Mouse (Mus musculus): ENCODE results near the gene D630045J12Rik. TPM values are rescaled to one million over a fixed set of nuclear protein-coding genes. Genes with fewer than 3 reads are reported as not detected.

D630045J12Rik gene
- polyA plus RNA-seq, 1 experiment from 2014 or later, result 5.6 TPM

DNA sequence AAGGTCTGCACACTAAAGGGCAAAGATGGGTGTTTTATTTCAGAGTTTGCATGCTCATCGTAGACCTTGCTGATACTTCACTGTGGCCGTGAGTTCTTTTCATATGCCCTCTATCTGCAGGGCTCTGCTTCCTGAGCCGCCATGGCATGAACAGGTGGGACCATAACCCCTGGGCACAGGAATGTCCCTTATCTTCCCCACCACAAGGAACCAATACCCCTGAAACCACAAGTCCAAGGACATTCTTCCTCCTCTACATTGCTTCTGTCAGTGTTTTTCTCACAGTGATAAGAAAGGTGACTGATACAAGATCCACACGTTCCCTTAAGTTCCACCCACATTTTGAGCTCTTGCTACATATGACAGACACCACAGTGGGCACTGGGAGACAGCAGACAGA lies 3.0 kb upstream of the D630045J12Rik start:
- Histone ChIP-seq H3K4me3 (no peak overlapping the region), H3K4me1 (peaks cover 25% of the 10 kb centered on the region), H3K27me3 (ENCODE audit: low read depth, poor library complexity, severe bottlenecking) (peaks cover 22% of the 10 kb centered on the region), H3K9me3 (replicated peaks) (no peaks in the 10 kb centered on the region), H3K36me3 (no peaks in the 10 kb centered on the region), H3K27ac (replicated peaks) (no peak overlapping the region)
- no peak for DNase-seq (ENCODE audit: low spot score)
- 94% methylated on average over 4 of the region's 4 CpGs for WGBS

DNA sequence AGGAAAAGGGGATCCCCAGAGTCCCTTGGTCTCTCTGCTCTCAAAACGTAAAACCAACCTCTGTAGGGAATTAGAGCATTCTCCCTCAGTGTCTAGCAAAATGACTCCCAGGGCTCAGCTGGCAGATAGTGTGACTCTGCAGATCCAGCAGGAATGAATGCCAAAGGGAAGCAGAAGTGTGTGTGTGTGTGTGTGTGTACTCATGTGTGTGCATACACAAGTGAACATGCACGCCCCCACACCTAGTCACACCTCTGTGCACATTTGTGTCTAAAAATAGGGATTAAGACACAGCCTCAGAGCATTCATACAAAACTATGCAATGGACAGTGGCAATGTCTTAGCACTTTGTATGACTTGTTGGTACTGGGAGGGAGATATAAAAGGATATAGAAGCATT lies 2.0 kb upstream of the D630045J12Rik start:
- H3K27ac ChIP-seq (replicated peaks), result no peak overlapping the region
- H3K4me1 ChIP-seq, result peaks cover 35% of the 10 kb centered on the region
- 69% methylated on average over 2 of the region's 2 CpGs for WGBS
- no peak overlapping the region for H3K4me3 ChIP-seq
- H3K27me3 ChIP-seq (ENCODE audit: low read depth, poor library complexity, severe bottlenecking), result peaks cover 22% of the 10 kb centered on the region
- no peaks in the 10 kb centered on the region for H3K36me3 ChIP-seq
- DNase-seq (ENCODE audit: low spot score), result no peak
- H3K9me3 ChIP-seq (replicated peaks), result no peaks in the 10 kb centered on the region

DNA sequence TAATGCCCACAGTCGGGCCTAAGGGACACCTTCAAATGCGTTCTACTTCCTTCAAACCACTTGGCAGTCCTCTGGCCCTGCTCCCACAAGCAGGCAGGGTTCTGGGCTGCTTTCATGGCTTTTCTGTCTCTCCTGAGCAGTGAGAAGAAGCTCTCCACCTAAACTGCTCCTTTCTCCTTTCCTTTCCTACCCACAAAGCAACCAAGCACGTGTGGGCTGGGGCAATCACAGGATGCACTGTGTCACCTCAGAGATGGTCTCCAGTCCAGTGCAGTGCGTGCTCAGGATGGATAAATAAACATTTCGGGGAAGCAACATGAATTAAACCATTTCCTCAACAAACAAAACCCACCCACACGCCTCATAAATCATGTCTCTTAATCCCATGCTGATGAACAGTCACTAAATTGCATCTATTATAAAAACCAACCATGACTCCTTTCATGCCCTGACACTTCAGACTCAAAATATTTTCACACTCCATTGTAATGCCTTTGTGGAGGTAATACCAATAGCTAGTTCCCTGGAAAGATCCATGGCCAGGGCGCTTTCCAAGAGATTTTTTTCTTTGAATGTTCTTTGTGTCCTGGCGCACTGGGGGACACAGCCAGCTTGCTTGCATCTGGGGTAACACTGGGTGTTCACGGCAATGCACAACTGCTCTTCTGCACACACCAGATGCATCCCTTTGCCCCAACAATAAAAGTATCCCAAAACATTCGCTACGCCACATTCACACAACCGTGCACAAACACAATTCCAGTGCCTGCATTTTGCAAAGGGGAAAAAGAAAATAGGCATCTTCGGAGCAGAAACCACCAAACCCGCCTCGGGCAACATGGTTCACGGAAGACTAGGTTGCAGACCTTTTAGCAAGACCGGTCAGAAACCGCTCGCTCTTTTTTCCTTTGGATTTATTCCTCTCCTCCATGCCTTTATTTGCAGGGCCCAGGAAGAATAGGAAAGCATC lies 758 bp downstream of the D630045J12Rik start:
- H3K36me3 ChIP-seq, result no peaks in the 10 kb centered on the region
- WGBS, result 14% methylated on average over 19 of the region's 19 CpGs
- H3K9me3 ChIP-seq (replicated peaks), result no peaks in the 10 kb centered on the region

DNA sequence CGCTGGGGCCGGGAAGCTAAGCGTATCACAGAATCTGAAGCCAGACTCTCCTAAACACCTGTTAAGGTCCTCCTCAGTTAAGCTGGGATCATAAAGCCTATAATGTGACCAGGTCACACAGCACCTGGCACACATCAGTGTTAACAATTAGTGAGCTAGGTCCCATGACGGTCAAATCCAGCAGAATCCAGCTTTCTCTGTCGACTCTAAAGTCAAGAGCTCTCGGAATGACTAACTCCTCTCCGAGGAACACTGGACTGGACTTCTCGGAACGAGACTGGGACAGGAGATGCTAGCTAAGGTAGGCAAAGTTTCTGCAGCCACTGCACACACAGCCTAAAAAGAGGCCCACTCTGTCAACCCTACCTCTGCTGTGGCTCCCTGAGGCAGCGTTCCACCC lies 1.7 kb downstream of the D630045J12Rik start:
- WGBS, result 74% methylated on average over 10 of the region's 10 CpGs
- peaks cover 49% of the 10 kb centered on the region for H3K4me1 ChIP-seq
- H3K9me3 ChIP-seq (replicated peaks), result no peaks in the 10 kb centered on the region
- H3K27ac ChIP-seq (replicated peaks), result peak overlapping the region; percentile 98
- peak overlapping the region; percentile 94 for H3K4me3 ChIP-seq
- no peak for DNase-seq (ENCODE audit: low spot score)
- no peaks in the 10 kb centered on the region for H3K36me3 ChIP-seq
- peaks cover 22% of the 10 kb centered on the region for H3K27me3 ChIP-seq (ENCODE audit: low read depth, poor library complexity, severe bottlenecking)

More for the DNA sequence above, 758 bp downstream of the D630045J12Rik start:
- no peak for DNase-seq (ENCODE audit: low spot score)
- Histone ChIP-seq H3K4me1 (peaks cover 49% of the 10 kb centered on the region), H3K4me3 (peak overlapping the region; percentile 94), H3K27ac (replicated peaks) (peak overlapping the region; percentile 98), H3K27me3 (ENCODE audit: low read depth, poor library complexity, severe bottlenecking) (peaks cover 22% of the 10 kb centered on the region)

DNA sequence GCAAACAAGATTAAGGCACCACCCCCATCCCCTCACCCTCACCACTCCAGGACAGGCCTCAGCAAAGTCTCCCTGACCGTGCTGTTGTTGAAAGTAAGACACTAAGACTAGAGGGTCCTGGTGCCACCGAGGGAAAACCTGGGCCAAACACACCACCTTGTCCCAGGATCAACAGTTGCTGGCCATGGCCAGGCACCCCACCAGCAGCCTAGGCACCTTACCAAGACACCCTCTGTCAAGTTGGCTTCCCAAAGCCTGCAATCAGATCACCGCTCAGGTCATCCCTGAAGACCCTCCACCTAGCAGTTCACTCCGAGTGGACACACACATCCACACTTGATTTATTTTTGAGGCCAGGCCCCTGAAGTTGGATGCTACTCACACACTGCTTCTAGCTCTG lies 2.3 kb downstream of the D630045J12Rik start:
- H3K27me3 ChIP-seq (ENCODE audit: low read depth, poor library complexity, severe bottlenecking), result peaks cover 21% of the 10 kb centered on the region
- H3K27ac ChIP-seq (replicated peaks), result no peak overlapping the region
- H3K36me3 ChIP-seq, result no peaks in the 10 kb centered on the region
- no peaks in the 10 kb centered on the region for H3K9me3 ChIP-seq (replicated peaks)
- peak overlapping the region; percentile 94; the same call in 1 of the 2 replicates for H3K4me3 ChIP-seq
- WGBS, result 46% methylated on average over 4 of the region's 4 CpGs
- peak; percentile 13 for DNase-seq (ENCODE audit: low spot score)
- peaks cover 49% of the 10 kb centered on the region for H3K4me1 ChIP-seq

DNA sequence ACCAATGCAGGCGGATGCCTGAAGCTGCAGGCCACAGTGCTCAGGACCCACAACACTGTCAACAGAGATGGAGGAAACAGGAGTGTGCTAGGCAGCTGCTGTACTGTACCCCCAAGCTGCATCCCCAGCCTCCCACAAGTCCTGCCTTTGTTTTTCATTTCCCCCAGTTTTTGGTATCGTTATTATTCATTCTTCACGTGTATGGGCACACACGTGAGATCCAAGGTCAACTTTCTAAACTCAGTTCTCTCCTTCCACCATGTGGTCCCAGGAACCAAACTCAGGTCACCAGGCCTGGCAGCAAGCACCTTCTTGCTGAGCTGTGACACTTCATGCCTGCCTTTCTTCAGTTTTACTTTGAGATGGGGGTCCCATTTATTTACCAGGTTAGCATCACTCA lies 6.4 kb downstream of the D630045J12Rik start:
- Histone ChIP-seq H3K9me3 (replicated peaks) (no peaks in the 10 kb centered on the region), H3K27ac (replicated peaks) (no peak overlapping the region), H3K4me3 (no peak overlapping the region), H3K36me3 (no peaks in the 10 kb centered on the region), H3K27me3 (ENCODE audit: low read depth, poor library complexity, severe bottlenecking) (no peaks in the 10 kb centered on the region; the same call in 1 of the 2 replicates), H3K4me1 (peaks cover 42% of the 10 kb centered on the region)
- no peak for DNase-seq (ENCODE audit: low spot score)
- WGBS, result 95% methylated on average over 4 of the region's 4 CpGs

DNA sequence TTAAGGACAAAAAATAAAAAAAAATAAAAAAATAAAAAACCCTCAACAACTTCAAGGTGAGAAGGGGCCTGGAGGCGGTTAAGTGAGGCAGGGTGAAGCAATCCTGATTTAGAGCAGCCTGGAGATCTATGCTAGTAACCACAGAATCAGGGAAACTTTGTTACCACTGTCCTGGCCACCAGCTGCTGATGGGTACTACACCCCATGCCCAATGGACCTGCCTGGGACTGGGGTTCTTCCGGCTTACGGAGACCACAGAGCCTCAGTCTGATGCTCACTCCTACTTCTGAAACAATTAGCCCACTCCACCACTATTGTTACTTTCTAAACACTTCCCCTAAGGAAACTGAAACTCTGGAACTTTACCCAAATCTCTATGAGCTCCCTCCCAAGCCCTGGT lies 9.0 kb downstream of the D630045J12Rik start:
- Histone ChIP-seq H3K36me3 (no peaks in the 10 kb centered on the region), H3K27ac (replicated peaks) (no peak overlapping the region), H3K9me3 (replicated peaks) (no peaks in the 10 kb centered on the region), H3K4me3 (no peak overlapping the region), H3K4me1 (peaks cover 20% of the 10 kb centered on the region), H3K27me3 (ENCODE audit: low read depth, poor library complexity, severe bottlenecking) (no peaks in the 10 kb centered on the region)
- 84% methylated on average over 3 of the region's 3 CpGs for WGBS
- no peak for DNase-seq (ENCODE audit: low spot score)

DNA sequence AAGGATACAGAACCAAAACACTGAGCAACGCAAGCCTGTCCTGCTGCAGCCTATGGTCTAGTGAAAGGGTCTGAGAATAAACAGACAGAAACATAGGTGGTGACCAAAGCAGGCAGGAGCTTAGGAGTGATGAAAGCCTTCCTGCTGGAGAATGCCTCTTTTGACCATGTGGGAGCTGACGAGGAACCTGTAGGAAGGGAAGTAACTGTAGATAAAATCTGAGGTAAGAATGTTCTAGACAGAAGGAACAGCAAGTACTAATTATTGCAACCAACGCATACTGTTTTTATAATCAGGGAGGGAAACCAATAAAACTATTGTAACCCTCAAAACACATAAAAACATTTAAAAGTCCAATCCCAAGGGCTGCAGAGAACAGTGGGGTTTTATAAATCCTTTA lies 9.6 kb downstream of the D630045J12Rik start:
- Histone ChIP-seq H3K36me3 (no peaks in the 10 kb centered on the region), H3K9me3 (replicated peaks) (no peaks in the 10 kb centered on the region), H3K27me3 (ENCODE audit: low read depth, poor library complexity, severe bottlenecking) (no peaks in the 10 kb centered on the region), H3K4me3 (no peak overlapping the region), H3K4me1 (peaks cover 18% of the 10 kb centered on the region), H3K27ac (replicated peaks) (no peak overlapping the region)
- DNase-seq (ENCODE audit: low spot score), result no peak
- 77% methylated on average over 3 of the region's 3 CpGs for WGBS

DNA sequence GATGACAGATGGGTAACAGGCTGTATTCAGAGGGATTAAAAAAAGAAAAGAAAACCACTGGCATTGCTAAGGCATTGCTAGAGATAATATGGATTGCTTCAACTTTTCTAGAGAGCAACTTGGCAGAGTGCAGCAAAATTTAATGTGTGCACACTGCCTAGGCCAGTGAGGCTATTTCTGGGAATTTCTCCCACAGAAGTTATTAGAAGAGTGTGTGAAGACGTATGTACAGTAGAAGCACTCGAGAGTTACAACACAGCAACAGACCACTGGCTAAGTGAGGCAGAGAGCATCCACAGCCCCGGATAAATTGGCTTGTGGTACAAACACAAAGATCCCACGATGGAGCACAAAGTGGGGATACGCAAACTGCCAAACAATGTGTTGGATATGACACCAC lies 11.0 kb downstream of the D630045J12Rik start:
- Histone ChIP-seq H3K4me1 (peaks cover 11% of the 10 kb centered on the region), H3K27me3 (ENCODE audit: low read depth, poor library complexity, severe bottlenecking) (no peaks in the 10 kb centered on the region), H3K27ac (replicated peaks) (no peak overlapping the region), H3K36me3 (0 out of 2 replicates have a peak, but pooled peaks cover 2% of the 10 kb centered on the region), H3K4me3 (no peak overlapping the region), H3K9me3 (replicated peaks) (no peaks in the 10 kb centered on the region)
- no peak for DNase-seq (ENCODE audit: low spot score)
- 90% methylated on average over 5 of the region's 5 CpGs for WGBS

DNA sequence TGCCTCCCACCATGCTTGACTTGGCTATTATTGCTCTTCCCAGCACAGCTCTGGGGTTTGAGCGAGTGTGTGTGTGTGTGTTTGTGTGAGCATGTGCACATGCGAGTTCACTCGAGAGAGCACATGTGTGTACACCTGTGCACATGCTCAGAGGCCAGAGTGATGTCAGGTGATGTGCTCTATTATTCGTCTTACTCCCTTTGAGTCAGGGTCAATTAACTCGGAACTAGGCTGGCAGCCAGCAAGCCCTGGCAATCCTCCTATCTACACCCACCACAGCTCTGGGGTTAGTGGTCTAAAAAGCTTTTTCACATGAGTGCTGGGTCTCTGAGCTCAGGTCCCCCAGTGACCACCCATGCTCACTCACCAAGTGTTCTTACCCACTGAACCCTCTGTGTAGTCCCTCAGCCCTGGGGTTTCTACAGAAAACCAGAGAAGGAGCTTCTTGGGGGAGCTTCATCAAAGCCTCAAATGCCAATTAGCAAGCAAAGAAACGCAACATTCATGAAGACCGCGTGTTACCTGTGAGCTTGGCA lies 11.4 kb downstream of the D630045J12Rik start:
- Histone ChIP-seq H3K4me3 (no peak overlapping the region), H3K36me3 (0 out of 2 replicates have a peak, but pooled peaks cover 2% of the 10 kb centered on the region), H3K27me3 (ENCODE audit: low read depth, poor library complexity, severe bottlenecking) (no peaks in the 10 kb centered on the region), H3K27ac (replicated peaks) (no peak overlapping the region), H3K9me3 (replicated peaks) (no peaks in the 10 kb centered on the region), H3K4me1 (peaks cover 11% of the 10 kb centered on the region)
- WGBS, result 92% methylated on average over 8 of the region's 8 CpGs
- DNase-seq (ENCODE audit: low spot score), result no peak

DNA sequence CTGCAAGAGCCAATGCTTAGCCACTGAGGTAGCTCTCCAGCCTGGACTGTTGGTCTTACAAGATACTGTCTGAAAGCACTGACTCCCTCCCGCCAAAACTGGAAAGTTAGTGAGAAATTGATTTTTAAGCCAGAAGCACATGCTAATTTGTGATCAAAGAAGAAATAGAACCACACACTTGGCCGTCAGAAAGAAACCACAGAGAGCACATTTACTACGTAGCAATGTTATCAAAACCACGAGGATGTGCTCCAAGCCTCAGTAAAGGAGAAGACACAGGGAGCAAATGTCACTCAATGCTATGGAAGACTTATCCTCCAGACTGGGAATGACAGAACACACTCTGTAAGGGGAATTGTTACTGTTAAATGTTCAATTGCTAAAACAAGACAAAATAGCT lies 12.3 kb downstream of the D630045J12Rik start:
- Histone ChIP-seq H3K4me3 (no peak overlapping the region), H3K27ac (replicated peaks) (no peak overlapping the region), H3K9me3 (replicated peaks) (no peaks in the 10 kb centered on the region), H3K36me3 (0 out of 2 replicates have a peak, but pooled peaks cover 2% of the 10 kb centered on the region), H3K4me1 (peaks cover 11% of the 10 kb centered on the region), H3K27me3 (ENCODE audit: low read depth, poor library complexity, severe bottlenecking) (no peaks in the 10 kb centered on the region)
- DNase-seq (ENCODE audit: low spot score), result no peak
- WGBS, result 94% methylated on average over 4 of the region's 4 CpGs

DNA sequence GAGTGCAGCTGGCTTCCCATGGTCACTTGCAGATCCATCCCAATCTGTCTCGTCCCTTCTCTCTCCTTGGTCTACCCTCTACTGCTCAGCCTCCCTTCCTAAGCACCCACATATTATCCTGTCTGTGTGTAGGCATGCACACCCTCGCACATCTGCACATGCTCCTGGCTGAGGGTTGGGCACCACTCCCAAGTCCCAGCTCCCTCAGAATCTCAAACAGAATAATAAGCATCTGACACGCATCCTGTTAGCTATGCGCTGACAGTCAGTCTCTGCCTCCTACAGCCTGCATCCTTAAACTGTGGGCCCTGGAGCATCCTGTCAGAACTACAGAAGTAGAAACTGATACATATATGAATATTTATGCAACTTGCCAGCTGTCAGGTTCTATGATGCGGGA lies 13.2 kb downstream of the D630045J12Rik start:
- Histone ChIP-seq H3K27me3 (ENCODE audit: low read depth, poor library complexity, severe bottlenecking) (no peaks in the 10 kb centered on the region), H3K27ac (replicated peaks) (no peak overlapping the region), H3K4me1 (peaks cover 11% of the 10 kb centered on the region), H3K4me3 (no peak overlapping the region), H3K9me3 (replicated peaks) (no peaks in the 10 kb centered on the region), H3K36me3 (0 out of 2 replicates have a peak, but pooled peaks cover 2% of the 10 kb centered on the region)
- 90% methylated on average over 5 of the region's 5 CpGs for WGBS
- DNase-seq (ENCODE audit: low spot score), result no peak

DNA sequence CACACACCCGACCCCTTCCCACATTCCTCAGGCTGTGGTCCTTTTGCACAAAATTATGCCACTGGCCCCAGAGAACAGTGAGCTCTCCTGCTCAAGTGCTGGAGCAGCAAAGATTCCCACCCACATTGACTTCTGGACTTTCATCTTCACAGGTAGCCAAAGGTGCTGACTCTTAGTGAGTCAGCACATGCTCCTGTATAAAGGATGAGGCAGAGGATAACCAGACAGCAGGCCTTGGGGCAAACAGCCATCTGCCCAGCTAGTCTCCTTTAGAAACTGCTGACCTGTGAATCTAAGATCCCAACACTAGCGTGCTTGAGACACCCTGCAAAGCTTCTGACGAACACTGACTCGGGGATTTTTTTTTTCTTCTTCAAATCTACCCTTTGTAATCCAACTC lies 15.4 kb downstream of the D630045J12Rik start:
- Histone ChIP-seq H3K27ac (replicated peaks) (no peak overlapping the region), H3K36me3 (0 out of 2 replicates have a peak, but pooled peaks cover 2% of the 10 kb centered on the region), H3K27me3 (ENCODE audit: low read depth, poor library complexity, severe bottlenecking) (no peaks in the 10 kb centered on the region), H3K4me1 (peaks cover 3% of the 10 kb centered on the region), H3K4me3 (no peak overlapping the region), H3K9me3 (replicated peaks) (no peaks in the 10 kb centered on the region)
- no peak for DNase-seq (ENCODE audit: low spot score)
- 77% methylated on average over 4 of the region's 4 CpGs for WGBS
